Mouse (Mus musculus) bone marrow, adult 2 months (tissue): ENCODE data around the gene Tial1.

Experiments
- CTCF ChIP-seq: fragments of 200-500 bp; IDR thresholded peaks from 2 replicates; pipeline ENCODE4 v1.5.1; 2011; ENCODE audit warnings: low read length, control low read depth; ENCODE audit not compliant: control insufficient read depth, insufficient read depth
- POLR2A ChIP-seq: fragments of 200-500 bp; IDR thresholded peaks from 2 replicates; pipeline ENCODE4 v1.6.1; 2011; ENCODE audit warnings: low read depth, mild to moderate bottlenecking, control low read depth, low read length, borderline replicate concordance; ENCODE audit not compliant: control insufficient read depth

DNA sequence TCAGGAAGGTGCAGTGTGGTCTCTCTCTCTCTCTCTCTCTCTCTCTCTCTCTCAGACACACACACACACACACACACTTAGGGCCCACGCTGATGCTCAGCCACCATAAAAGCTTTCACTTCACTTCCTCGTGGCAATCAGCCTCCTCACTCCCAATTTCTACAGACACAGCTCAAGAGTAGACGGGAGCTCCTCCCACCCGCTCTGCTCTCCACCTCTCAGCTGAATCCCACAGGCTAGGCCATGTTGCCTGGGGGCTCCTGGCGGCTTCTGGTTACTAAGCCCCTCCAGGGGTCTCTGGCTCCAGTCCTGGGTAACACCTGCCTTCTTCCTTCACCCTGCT is 68.6 kb downstream of the Tial1 start:
- no peak for TF ChIP-seq CTCF
- TF ChIP-seq POLR2A: no peak
